Mouse (Mus musculus): ENCODE data around the gene Catsperd. TPM values are rescaled to one million over a fixed set of nuclear protein-coding genes. Genes with fewer than 3 reads are reported as not detected.

Catsperd gene
- total and polyA plus RNA-seq, 3 experiments, result 0.16 to 0.36 (median 0.21) TPM

- peaks cover 0 to 2% of the 10 kb centered on the region in 2 experiments; a peak in 1 of 4 replicates for H3K4me1 ChIP-seq (ENCODE audit: control insufficient read depth in 1 of 2, insufficient read depth in 2 of 2)
- in situ Hi-C loops (cut with MboI; ENCODE audit: low pct_ligation_motif_present, low pct_unique_long_range_greater_than_20kb, low sequenced_read_pairs) (no loop called here), dilution Hi-C loops (cut with MboI; ENCODE audit: extremely low pct_ligation_motif_present, extremely low pct_unique_long_range_greater_than_20kb, low sequenced_read_pairs) (no loop called here)
- no peak overlapping the region for H3K4me3 ChIP-seq (replicated peaks in 1 of 3; ENCODE audit: low read depth in 2 of 3, low read length in 2 of 3, poor library complexity in 1 of 3)
- peaks cover 78 to 94% of the 10 kb centered on the region in 2 experiments for H3K36me3 ChIP-seq (replicated peaks in 1 of 2; ENCODE audit: control insufficient read depth in 1 of 2, insufficient read depth in 1 of 2, low read length in 1 of 2)
- no peak overlapping the region for H3K27ac ChIP-seq (ENCODE audit: insufficient read depth, low read depth)
- no peak for DNase-seq (ENCODE audit: extremely low read depth)
- no peaks in the 10 kb centered on the region for H3K27me3 ChIP-seq (replicated peaks)
- no peak for TF ChIP-seq JUND (conservative IDR thresholded peaks at IDR 0.05; ENCODE audit: low read depth, low read length)
- TF ChIP-seq USF1 (IDR thresholded peaks at IDR 0.05; ENCODE audit: low read depth, low read length), result no peak
- no peak for TF ChIP-seq POLR2A (IDR thresholded peaks at IDR 0.05; ENCODE audit: low read depth, low read length)
- no peak for TF ChIP-seq CHD1 (IDR thresholded peaks at IDR 0.05; ENCODE audit: low read depth, low read length)
- no peak for TF ChIP-seq ZMIZ1 (IDR thresholded peaks at IDR 0.05; ENCODE audit: low read depth, low read length)
- no peak for TF ChIP-seq CHD2 (IDR thresholded peaks at IDR 0.05; ENCODE audit: low read length)
- no peak for TF ChIP-seq GABPA (IDR thresholded peaks at IDR 0.05; ENCODE audit: insufficient replicate concordance, low read depth, low read length)
- TF ChIP-seq TBP (conservative IDR thresholded peaks at IDR 0.05; ENCODE audit: low read depth, low read length), result no peak
- TF ChIP-seq IRF4 (IDR thresholded peaks at IDR 0.05; ENCODE audit: low read depth, low read length), result no peak
- TF ChIP-seq POLR2AphosphoS2 (IDR thresholded peaks at IDR 0.05; ENCODE audit: low read depth, low read length), result no peak
- TF ChIP-seq ZNF384 (IDR thresholded peaks at IDR 0.05; ENCODE audit: low read depth, low read length), result no peak
- no peak for TF ChIP-seq ZKSCAN1 (IDR thresholded peaks at IDR 0.05; ENCODE audit: borderline replicate concordance, low read depth, low read length)
- TF ChIP-seq NELFE (IDR thresholded peaks at IDR 0.05; ENCODE audit: low read depth, low read length), result no peak
- TF ChIP-seq ETS1 (conservative IDR thresholded peaks at IDR 0.05; ENCODE audit: low read depth, low read length), result no peak
- no peak for TF ChIP-seq MAX (IDR thresholded peaks at IDR 0.05; ENCODE audit: low read length)
- no peak for TF ChIP-seq BHLHE40 (IDR thresholded peaks at IDR 0.05; ENCODE audit: low read depth, low read length)
- no peak for TF ChIP-seq PAX5 (IDR thresholded peaks at IDR 0.05; ENCODE audit: low read length)
- no peak for TF ChIP-seq MYC (IDR thresholded peaks at IDR 0.05; ENCODE audit: low read depth, low read length)
- no peak for TF ChIP-seq MXI1 (IDR thresholded peaks at IDR 0.05; ENCODE audit: low read depth, low read length)
- no peak for TF ChIP-seq RCOR1 (conservative IDR thresholded peaks at IDR 0.05; ENCODE audit: low read depth, low read length)
- H3K4me2 ChIP-seq (ENCODE audit: insufficient read depth, low read depth, poor library complexity, severe bottlenecking), result no peak overlapping the region
- H3K9me3 ChIP-seq (replicated peaks; ENCODE audit: low read length), result no peaks in the 10 kb centered on the region
- H3K9ac ChIP-seq (ENCODE audit: insufficient read depth, low read depth), result no peak overlapping the region
- peaks cover 31% of the 10 kb centered on the region for H3K79me2 ChIP-seq (replicated peaks; ENCODE audit: control insufficient read depth, extremely low read depth, insufficient read depth, poor library complexity, severe bottlenecking)
Observed at GRCm38 (mm10) chr17:56693851-56694310, 65.9 kb downstream of the Catsperd start.

GRCm38 (mm10) chr17:56700451-56700850 lies 72.5 kb downstream of the Catsperd start:
- no peak overlapping the region for H3K4me3 ChIP-seq (replicated peaks in 1 of 3; ENCODE audit: low read depth in 2 of 3, low read length in 2 of 3, poor library complexity in 1 of 3)
- no peak overlapping the region for H3K4me2 ChIP-seq (ENCODE audit: insufficient read depth, low read depth, poor library complexity, severe bottlenecking)
- H3K9me3 ChIP-seq (replicated peaks; ENCODE audit: low read length), result no peaks in the 10 kb centered on the region
- DNase-seq (ENCODE audit: extremely low read depth), result no peak
- no peaks in the 10 kb centered on the region; the same call in 1 of the 2 replicates for H3K79me2 ChIP-seq (replicated peaks; ENCODE audit: control insufficient read depth, extremely low read depth, insufficient read depth, poor library complexity, severe bottlenecking)
- peaks cover 94 to 97% of the 10 kb centered on the region in 2 experiments for H3K36me3 ChIP-seq (replicated peaks in 1 of 2; ENCODE audit: control insufficient read depth in 1 of 2, insufficient read depth in 1 of 2, low read length in 1 of 2)
- H3K9ac ChIP-seq (ENCODE audit: insufficient read depth, low read depth), result no peak overlapping the region
- in situ Hi-C loops (cut with MboI; ENCODE audit: low pct_ligation_motif_present, low pct_unique_long_range_greater_than_20kb, low sequenced_read_pairs), result no loop called here
- H3K4me1 ChIP-seq (ENCODE audit: control insufficient read depth in 1 of 2, insufficient read depth in 2 of 2), result no peaks in the 10 kb centered on the region
- dilution Hi-C loops (cut with MboI; ENCODE audit: extremely low pct_ligation_motif_present, extremely low pct_unique_long_range_greater_than_20kb, low sequenced_read_pairs), result no loop called here
- no peaks in the 10 kb centered on the region for H3K27me3 ChIP-seq (replicated peaks)
- TF ChIP-seq POLR2AphosphoS2 (IDR thresholded peaks at IDR 0.05; ENCODE audit: low read depth, low read length), result no peak
- no peak for TF ChIP-seq ZMIZ1 (IDR thresholded peaks at IDR 0.05; ENCODE audit: low read depth, low read length)
- no peak overlapping the region for H3K27ac ChIP-seq (ENCODE audit: insufficient read depth, low read depth)
